Mouse (Mus musculus): ENCODE measurements around the gene Pcsk5.

Pcsk5 gene

GRCm38 (mm10) chr19:17837471-17837859 lies at the start of gene Pcsk5:
Gene Pcsk5, minus strand, starts transcription at chr19:17837632.
- DNase-seq (ENCODE audit: low spot score): peak; percentile 86

DNA sequence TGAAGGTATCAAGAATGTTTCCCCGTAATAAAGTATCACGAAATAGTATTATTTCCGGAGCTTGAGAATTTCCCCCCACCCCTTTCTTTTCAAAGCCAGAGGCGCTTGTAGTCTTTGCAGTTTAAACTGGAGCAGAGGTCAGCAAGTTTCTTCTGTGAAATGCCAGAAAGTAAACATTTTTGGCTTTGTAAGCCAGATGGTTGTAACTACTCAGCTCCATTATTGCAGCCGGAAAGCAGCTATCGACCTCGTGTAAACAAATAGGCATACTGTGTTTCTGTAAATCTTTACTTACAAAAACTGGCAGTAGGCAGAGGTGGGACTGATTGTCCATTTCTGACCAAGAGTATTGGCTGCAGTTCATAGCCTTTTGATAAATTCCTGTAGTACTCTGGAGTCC lies 38.4 kb upstream of the Pcsk5 start:
- no peak for DNase-seq (ENCODE audit: low spot score)

- no peak for DNase-seq (ENCODE audit: low spot score)
Measured at GRCm38 (mm10) chr19:17874388-17874787, 37.0 kb upstream of the Pcsk5 start.

DNA sequence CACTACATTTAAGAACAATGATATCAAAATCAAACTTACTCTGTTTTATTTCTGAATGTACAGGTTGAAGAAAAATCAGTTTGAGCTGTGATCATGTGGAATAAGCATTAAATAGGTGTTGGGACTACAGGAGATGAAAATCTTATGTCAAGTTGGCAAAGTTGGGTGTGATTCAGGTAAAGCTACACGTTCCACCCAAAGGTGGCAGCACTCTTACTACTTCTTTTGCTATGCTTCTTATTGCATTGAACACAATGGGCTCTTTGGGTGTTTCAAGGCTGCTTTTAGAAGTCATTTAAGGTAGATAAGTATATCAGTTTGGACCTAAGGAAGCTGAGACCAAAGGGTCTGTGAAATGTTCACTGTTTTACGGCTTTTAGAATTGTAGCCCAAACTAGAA lies 36.3 kb upstream of the Pcsk5 start:
- no peak for DNase-seq (ENCODE audit: low spot score)

DNA sequence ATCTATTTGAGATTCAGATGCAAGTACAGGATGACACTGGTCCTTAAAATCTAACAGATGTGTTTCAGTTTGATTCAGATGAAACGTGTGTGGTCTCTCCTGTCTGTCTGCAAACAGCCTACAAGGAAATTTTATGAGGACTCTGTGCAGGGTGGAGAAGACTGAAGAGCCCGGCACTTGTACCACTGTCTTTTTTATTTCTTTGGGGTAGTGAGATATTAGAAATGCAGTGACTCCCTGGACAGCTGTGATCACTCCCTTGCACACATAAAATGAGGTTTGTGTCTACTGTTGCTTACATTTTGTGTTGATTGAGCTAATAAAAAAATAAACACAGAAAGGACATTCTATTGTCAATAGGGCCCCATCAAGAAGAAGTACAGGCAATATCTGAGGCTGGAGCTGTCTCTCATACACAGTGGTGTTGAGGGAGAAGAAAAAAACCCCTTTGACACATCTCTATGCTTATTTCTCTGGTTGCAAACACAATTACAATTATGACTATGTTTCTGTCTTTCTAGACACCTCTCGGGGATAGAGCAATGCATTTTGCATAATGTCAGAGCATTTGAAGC lies 29.0 kb upstream of the Pcsk5 start:
- no peak for DNase-seq (ENCODE audit: low spot score)

DNA sequence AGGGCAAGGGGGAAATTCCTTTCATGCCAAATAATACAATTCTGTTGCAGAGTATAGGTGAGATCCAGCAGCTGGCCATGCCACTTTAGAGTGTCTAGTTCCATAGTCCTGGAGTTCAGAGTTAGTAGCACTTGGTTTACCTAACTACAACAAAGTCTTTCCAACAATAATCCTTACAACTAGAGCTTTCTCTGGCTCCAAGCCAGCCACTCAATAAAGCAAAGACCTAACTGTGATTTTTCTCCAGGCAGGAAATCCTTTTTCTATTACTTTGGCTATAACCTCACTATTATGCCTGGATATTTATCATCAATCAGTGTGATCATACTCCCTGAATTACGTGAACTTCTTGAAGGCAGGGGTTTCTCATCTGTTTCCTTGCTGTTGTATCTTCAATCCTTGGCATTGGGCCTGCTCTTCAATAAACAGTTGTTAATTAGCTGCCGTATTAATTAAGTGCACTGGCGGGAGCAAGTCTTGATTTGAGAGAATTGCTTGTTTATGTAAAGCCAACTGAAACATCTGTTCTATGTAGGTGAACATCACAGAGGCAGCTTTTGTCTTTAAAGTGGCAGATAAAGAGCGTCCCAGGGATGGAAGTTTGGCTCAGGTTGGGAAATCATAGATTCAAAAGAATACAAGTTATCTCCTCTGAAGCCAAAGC lies 23.1 kb upstream of the Pcsk5 start:
- no peak for DNase-seq (ENCODE audit: low spot score)

DNA sequence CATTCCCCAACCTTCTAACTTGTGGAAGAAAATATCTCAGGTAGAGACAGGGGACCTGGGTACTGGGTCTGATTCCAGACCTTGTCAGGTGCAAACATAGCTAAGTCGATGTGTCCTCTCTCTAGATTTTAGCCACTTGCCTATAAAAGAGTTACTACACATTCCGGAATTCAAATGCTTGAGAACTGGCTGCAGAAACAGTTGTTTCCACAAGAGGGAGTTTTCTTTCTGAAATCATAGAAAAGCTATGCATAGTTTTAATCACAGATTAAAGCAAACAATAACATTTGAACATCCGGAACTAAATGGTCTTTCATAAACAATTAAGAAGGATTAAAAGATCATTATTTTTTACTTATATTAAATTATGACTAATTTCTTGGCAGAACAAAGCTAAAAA lies 19.3 kb upstream of the Pcsk5 start:
- DNase-seq (ENCODE audit: low spot score): no peak

GRCm38 (mm10) chr19:17848417-17848816 lies 11.0 kb upstream of the Pcsk5 start:
- DNase-seq (ENCODE audit: low spot score): no peak

GRCm38 (mm10) chr19:17845967-17846366 lies 8.5 kb upstream of the Pcsk5 start:
- DNase-seq (ENCODE audit: low spot score): no peak

GRCm38 (mm10) chr19:17841586-17841985 lies 4.2 kb upstream of the Pcsk5 start:
- no peak for DNase-seq (ENCODE audit: low spot score)

DNA sequence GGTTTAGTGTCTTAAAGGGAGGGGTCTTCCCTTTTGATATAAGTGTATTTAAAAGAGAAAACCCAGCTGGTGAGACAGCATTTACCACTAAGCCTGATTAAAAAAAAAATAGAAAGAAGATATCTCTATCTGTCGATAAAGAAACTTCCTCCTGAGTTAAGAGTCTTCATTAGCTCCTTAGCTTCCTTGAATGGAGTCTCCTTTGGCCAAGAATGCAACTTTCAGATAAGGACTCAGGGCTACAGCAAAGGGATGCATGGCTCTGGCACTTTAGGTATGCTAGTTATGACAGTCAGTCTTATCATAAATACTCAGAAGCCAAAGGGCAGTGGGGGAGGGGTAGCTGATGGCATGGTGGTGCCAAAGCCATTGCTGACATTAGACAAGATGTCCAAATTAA lies 2.4 kb upstream of the Pcsk5 start:
- DNase-seq (ENCODE audit: low spot score): no peak

DNA sequence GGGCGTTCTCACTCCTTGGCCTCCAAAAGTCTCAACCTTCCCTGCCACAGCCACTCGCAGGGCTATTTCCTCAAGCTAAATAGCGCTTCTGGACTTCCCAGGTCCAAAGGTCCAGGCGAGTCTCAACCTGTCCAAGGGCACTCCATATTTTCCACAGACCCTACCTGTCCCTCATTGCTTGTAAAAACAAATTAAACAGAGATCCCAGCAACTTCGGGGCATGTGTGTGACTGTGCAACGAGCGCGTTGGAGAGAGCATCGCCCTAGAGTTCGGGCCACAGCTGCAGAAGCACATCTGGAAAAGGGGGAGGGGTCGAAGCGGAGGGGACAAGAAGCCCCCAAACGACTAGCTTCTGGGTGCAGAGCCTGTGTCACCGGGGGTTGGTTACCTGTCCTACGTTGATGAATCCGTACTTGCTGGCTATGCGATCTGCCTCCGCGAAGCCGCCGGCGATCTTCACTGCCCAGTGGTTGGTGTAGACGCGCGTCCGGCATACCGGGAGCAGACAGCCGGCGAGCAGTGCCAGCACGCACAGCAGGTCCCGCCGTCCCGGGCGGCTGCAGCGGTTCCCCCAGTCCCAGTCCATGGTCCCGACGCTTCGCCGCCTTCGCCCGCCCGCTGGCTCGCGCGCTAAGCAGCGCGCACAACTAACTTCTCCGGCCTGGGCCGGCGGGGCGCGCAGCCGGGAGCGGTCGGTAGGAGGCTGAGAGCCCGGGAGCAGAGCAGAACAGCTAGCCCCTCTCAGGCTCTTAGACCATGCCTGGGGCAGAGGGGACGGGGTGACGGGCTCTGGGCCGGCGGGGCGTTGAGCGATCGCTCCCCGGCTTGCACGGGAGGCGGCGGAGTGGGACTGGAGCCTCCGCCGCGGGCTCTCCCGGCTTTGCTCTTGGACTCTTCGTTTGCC lies 614 bp downstream of the Pcsk5 start:
- peak; percentile 38 for DNase-seq (ENCODE audit: low spot score)

DNA sequence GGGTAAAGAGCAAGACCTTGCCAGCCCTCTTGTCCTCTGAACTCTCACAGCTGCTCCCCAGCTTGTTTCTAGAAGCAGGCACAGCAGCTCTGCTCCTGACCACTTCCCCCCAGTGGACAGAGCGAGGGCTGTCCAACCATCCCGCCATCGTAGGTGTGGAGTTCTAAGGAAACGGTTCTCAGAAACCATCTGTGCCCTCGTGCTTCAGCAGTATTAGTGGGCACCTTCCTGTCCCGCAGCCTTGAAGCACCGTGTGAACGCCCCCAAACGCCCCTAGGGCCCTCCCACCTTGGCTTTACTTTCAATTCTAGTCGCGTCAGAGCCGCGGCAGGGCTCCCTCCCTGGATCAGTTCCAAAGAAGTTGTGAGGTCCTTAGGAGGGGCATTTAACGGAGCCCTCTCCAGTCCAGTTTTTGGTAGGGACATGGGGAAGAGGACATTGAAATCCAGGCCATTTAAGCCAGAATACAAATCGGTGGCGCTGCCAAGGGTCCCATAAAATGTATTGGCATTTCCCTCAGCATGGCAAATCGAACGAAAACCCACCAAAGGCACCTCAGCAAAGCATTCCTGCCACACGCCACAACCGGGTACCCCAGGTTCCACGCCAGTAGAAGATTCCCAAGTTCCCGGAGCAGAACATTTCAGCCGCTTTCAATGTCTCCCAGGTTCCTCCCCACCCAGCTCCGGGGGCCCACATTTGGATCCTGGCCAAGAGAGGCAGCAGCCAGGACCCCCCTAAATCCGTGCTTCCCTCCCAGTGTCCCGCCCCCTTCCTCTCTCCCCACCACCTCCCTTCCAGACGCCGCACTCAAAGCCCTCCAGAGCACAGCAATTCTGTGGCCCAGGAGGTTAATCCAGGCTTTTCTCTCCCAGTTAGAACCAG lies 1.5 kb downstream of the Pcsk5 start:
- peak; percentile 24 for DNase-seq (ENCODE audit: low spot score)

GRCm38 (mm10) chr19:17834894-17835293 lies 2.5 kb downstream of the Pcsk5 start:
- no peak for DNase-seq (ENCODE audit: low spot score)

- no peak for DNase-seq (ENCODE audit: low spot score)
Measured at GRCm38 (mm10) chr19:17831376-17831775, 6.1 kb downstream of the Pcsk5 start.

GRCm38 (mm10) chr19:17828414-17828813 lies 9.0 kb downstream of the Pcsk5 start:
- no peak for DNase-seq (ENCODE audit: low spot score)

DNA sequence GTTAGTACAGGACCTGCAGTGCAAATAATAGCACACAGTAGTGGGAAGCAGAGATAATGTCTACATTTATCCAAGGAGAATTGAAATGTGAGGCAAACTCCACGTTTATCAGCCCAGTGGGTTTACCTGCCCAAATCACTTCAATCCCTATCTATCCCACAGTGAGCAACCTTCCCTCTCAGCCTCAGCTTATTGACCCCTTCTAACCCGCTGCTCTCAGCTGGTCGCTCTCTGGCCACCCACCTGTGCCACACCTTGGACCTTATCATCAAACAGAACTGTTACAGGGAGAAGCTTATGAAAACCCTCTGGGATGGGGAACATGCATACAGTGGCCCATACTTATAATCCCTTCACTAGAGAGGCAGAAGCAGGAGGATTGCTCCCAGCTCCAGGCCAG lies 10.7 kb downstream of the Pcsk5 start:
- no peak for DNase-seq (ENCODE audit: low spot score)

DNA sequence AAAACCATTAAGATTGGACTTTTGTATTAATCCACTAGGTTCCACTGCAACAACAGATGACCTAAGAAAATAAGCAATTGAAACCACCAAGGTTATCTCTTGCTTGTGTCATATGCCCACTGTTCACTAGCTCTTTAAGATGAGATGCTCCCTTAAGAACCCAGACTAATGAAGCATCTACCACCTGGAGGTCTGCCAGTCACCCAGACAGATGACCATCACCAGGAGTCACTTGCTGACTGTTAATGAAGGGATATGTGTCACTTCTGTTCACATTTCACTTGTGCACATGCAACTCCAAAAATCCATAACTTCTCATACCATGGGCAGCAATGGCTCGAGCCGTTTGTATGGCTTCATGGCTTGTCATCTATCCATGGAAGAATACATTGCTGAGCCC lies 17.4 kb downstream of the Pcsk5 start:
- DNase-seq (ENCODE audit: low spot score): no peak

GRCm38 (mm10) chr19:17819081-17819480 lies 18.4 kb downstream of the Pcsk5 start:
- no peak for DNase-seq (ENCODE audit: low spot score)

DNA sequence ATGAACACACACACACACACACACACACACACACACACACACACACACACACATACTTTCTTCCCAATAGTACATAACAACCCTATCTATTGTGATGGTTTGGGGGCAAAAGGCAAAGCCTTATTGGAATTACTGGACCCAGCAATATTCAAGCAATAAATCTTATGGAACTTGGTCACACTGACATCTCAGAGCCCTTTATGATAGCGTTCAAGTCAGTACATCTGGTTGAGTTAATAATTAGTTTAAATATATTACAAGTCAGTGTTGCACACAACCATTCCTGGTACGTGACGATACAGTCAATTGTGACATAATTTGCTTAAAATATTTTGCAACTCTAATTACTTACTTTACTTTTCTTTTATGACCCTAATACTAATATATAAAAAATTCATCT lies 22.4 kb downstream of the Pcsk5 start:
- no peak for DNase-seq (ENCODE audit: low spot score)

GRCm38 (mm10) chr19:17813449-17813990 lies 23.9 kb downstream of the Pcsk5 start:
- no peak for DNase-seq (ENCODE audit: low spot score)

- no peak for DNase-seq (ENCODE audit: low spot score)
Measured at GRCm38 (mm10) chr19:17812661-17813060, 24.8 kb downstream of the Pcsk5 start.
